Mouse (Mus musculus) CH12.LX (cell line): Measurements from ENCODE around the gene Ppp2r2c. TPM values are rescaled to one million over a fixed set of nuclear protein-coding genes. Genes with fewer than 3 reads are reported as not detected.

Source experiments
- DNase-seq: peaks from one replicate; pipeline ENCODE4 v3.0.0-alpha.2; 2013; ENCODE audit errors: extremely low read depth
- H3K27ac ChIP-seq: 2 replicates; pipeline ENCODE4 v1.5.1; 2012; ENCODE audit warnings: low read depth, mild to moderate bottlenecking, control low read depth, moderate library complexity; ENCODE audit not compliant: insufficient read depth
- H3K27me3 ChIP-seq: replicated peaks from 2 replicates; pipeline ENCODE3; 2012; ENCODE audit warnings: inconsistent platforms
- H3K36me3 ChIP-seq, 2 experiments: replicated peaks in 1 of 2; 2 replicates each; pipeline versions ENCODE3 to v1.6.1; 2012; ENCODE audit warnings: inconsistent platforms in 1 of 2, low read length in 1 of 2, mild to moderate bottlenecking in 1 of 2, mixed read lengths in 1 of 2, moderate library complexity in 1 of 2; ENCODE audit not compliant: control insufficient read depth in 1 of 2, insufficient read depth in 1 of 2
- H3K4me1 ChIP-seq, 2 experiments: 2 replicates each; pipeline ENCODE4 v1.6.1; 2012; ENCODE audit warnings: inconsistent platforms in 1 of 2, moderate library complexity in 1 of 2; ENCODE audit not compliant: insufficient read depth in 2 of 2, control insufficient read depth in 1 of 2
- H3K4me2 ChIP-seq: 2 replicates; pipeline ENCODE4 v1.6.1; 2012; ENCODE audit warnings: low read depth, mild to moderate bottlenecking, control low read depth; ENCODE audit not compliant: poor library complexity, insufficient read depth, severe bottlenecking
- H3K4me3 ChIP-seq, 3 experiments: fragments of 150-350 bp in 1 of 3; sonication (generic) in 1 of 3; replicated peaks in 1 of 3; 2 replicates each; pipeline versions ENCODE3 to v1.5.1; 2011 to 2012; ENCODE audit warnings: low read depth in 2 of 3, low read length in 2 of 3, mild to moderate bottlenecking in 2 of 3, moderate library complexity in 2 of 3, control low read depth in 1 of 3, improper control_type of control experiment in 1 of 3, inconsistent platforms in 1 of 3, mixed read lengths in 1 of 3; ENCODE audit not compliant: poor library complexity in 1 of 3
- H3K79me2 ChIP-seq: replicated peaks from 2 replicates; pipeline ENCODE4 v1.6.1; 2012; ENCODE audit warnings: mild to moderate bottlenecking, moderate library complexity; ENCODE audit not compliant: control insufficient read depth, poor library complexity, insufficient read depth, severe bottlenecking; ENCODE audit errors: extremely low read depth
- H3K9ac ChIP-seq: 2 replicates; pipeline ENCODE4 v1.6.1; 2012; ENCODE audit warnings: low read depth, mild to moderate bottlenecking, control low read depth, moderate library complexity; ENCODE audit not compliant: insufficient read depth
- H3K9me3 ChIP-seq: replicated peaks from 2 replicates; pipeline ENCODE3; 2012; ENCODE audit warnings: low read length, inconsistent platforms, mixed read lengths
- BHLHE40 ChIP-seq: IDR thresholded peaks from 2 replicates; pipeline ENCODE4 v1.6.1; 2011; ENCODE audit warnings: mild to moderate bottlenecking, low read depth, low read length, improper control_type of control experiment
- CHD1 ChIP-seq: IDR thresholded peaks from 2 replicates; pipeline ENCODE4 v1.6.1; 2012; ENCODE audit warnings: low read depth, low read length, improper control_type of control experiment, inconsistent platforms
- CHD2 ChIP-seq: IDR thresholded peaks from 2 replicates; pipeline ENCODE4 v1.6.1; 2011; ENCODE audit warnings: low read length, improper control_type of control experiment
- ELF1 ChIP-seq: IDR thresholded peaks from 2 replicates; pipeline ENCODE4 v1.6.1; 2014; ENCODE audit warnings: low read depth, mild to moderate bottlenecking, inconsistent platforms, low read length, improper control_type of control experiment
- ETS1 ChIP-seq: conservative IDR thresholded peaks from 2 replicates; pipeline ENCODE4 v1.6.1; 2012; ENCODE audit warnings: low read depth, mild to moderate bottlenecking, inconsistent platforms, low read length, improper control_type of control experiment, moderate library complexity
- GABPA ChIP-seq: IDR thresholded peaks from 2 replicates; pipeline ENCODE4 v1.6.1; 2012; ENCODE audit warnings: low read depth, low read length, improper control_type of control experiment, inconsistent platforms; ENCODE audit not compliant: insufficient replicate concordance
- IRF4 ChIP-seq: IDR thresholded peaks from 2 replicates; pipeline ENCODE4 v1.6.1; 2014; ENCODE audit warnings: low read depth, mild to moderate bottlenecking, inconsistent platforms, low read length, improper control_type of control experiment
- JUN ChIP-seq: IDR thresholded peaks from 2 replicates; pipeline ENCODE4 v1.6.1; 2011; ENCODE audit warnings: low read depth, mild to moderate bottlenecking, low read length, improper control_type of control experiment, moderate library complexity; ENCODE audit not compliant: insufficient read depth
- JUND ChIP-seq: conservative IDR thresholded peaks from 2 replicates; pipeline ENCODE4 v1.6.1; 2011; ENCODE audit warnings: low read depth, low read length, improper control_type of control experiment
- KAT2A ChIP-seq: IDR thresholded peaks from 2 replicates; pipeline ENCODE4 v1.6.1; 2012; ENCODE audit warnings: low read length, improper control_type of control experiment, inconsistent platforms; ENCODE audit not compliant: insufficient replicate concordance
- MAFK ChIP-seq: IDR thresholded peaks from 2 replicates; pipeline ENCODE4 v1.6.1; 2011; ENCODE audit warnings: low read length, improper control_type of control experiment; ENCODE audit not compliant: insufficient replicate concordance
- MEF2A ChIP-seq: IDR thresholded peaks from 2 replicates; pipeline ENCODE4 v1.6.1; 2014; ENCODE audit warnings: low read depth, mild to moderate bottlenecking, inconsistent platforms, low read length, improper control_type of control experiment, borderline replicate concordance
- MXI1 ChIP-seq: IDR thresholded peaks from 2 replicates; pipeline ENCODE4 v1.6.1; 2011; ENCODE audit warnings: mild to moderate bottlenecking, low read depth, low read length, improper control_type of control experiment
- NELFE ChIP-seq: IDR thresholded peaks from 2 replicates; pipeline ENCODE4 v1.6.1; 2011; ENCODE audit warnings: low read depth, low read length, improper control_type of control experiment
- NRF1 ChIP-seq: IDR thresholded peaks from 2 replicates; pipeline ENCODE4 v1.6.1; 2014; ENCODE audit warnings: low read depth, mild to moderate bottlenecking, inconsistent platforms, low read length, improper control_type of control experiment, moderate library complexity
- PAX5 ChIP-seq: IDR thresholded peaks from 2 replicates; pipeline ENCODE4 v1.6.1; 2012; ENCODE audit warnings: low read length, inconsistent platforms, mixed read lengths
- POLR2AphosphoS2 ChIP-seq: IDR thresholded peaks from 2 replicates; pipeline ENCODE4 v1.6.1; 2011; ENCODE audit warnings: low read depth, low read length, improper control_type of control experiment
- RAD21 ChIP-seq: IDR thresholded peaks from 2 replicates; pipeline ENCODE4 v1.6.1; 2011; ENCODE audit warnings: low read depth, mild to moderate bottlenecking, low read length, improper control_type of control experiment, moderate library complexity
- RCOR1 ChIP-seq: conservative IDR thresholded peaks from 2 replicates; pipeline ENCODE4 v1.6.1; 2012; ENCODE audit warnings: low read depth, mild to moderate bottlenecking, inconsistent platforms, low read length, improper control_type of control experiment
- TBP ChIP-seq: conservative IDR thresholded peaks from 2 replicates; pipeline ENCODE4 v1.6.1; 2011; ENCODE audit warnings: low read depth, low read length, improper control_type of control experiment
- TCF12 ChIP-seq: IDR thresholded peaks from 2 replicates; pipeline ENCODE4 v1.6.1; 2014; ENCODE audit warnings: low read depth, mild to moderate bottlenecking, inconsistent platforms, low read length, improper control_type of control experiment
- UBTF ChIP-seq: IDR thresholded peaks from 2 replicates; pipeline ENCODE4 v1.6.1; 2012; ENCODE audit warnings: low read depth, mild to moderate bottlenecking, inconsistent platforms, low read length, improper control_type of control experiment, moderate library complexity
- USF1 ChIP-seq: IDR thresholded peaks from 2 replicates; pipeline ENCODE4 v1.6.1; 2014; ENCODE audit warnings: low read depth, mild to moderate bottlenecking, inconsistent platforms, low read length, improper control_type of control experiment
- ZKSCAN1 ChIP-seq: IDR thresholded peaks from 2 replicates; pipeline ENCODE4 v1.6.1; 2012; ENCODE audit warnings: low read depth, inconsistent platforms, low read length, improper control_type of control experiment, borderline replicate concordance
- ZMIZ1 ChIP-seq: IDR thresholded peaks from 2 replicates; pipeline ENCODE4 v1.6.1; 2012; ENCODE audit warnings: low read depth, mild to moderate bottlenecking, inconsistent platforms, low read length, improper control_type of control experiment
- ZNF384 ChIP-seq: IDR thresholded peaks from 2 replicates; pipeline ENCODE4 v1.6.1; 2012; ENCODE audit warnings: low read depth, low read length, improper control_type of control experiment, inconsistent platforms
- dilution Hi-C: fragments of 300-500 bp; cut with MboI; formaldehyde crosslinking; loops from 2 replicates; pipeline ENCODE4 v1.14.3; 2020; ENCODE audit warnings: low sequenced_read_pairs; ENCODE audit not compliant: extremely low pct_unique_long_range_greater_than_20kb, extremely low pct_ligation_motif_present
- in situ Hi-C: fragments of 300-500 bp; cut with MboI; formaldehyde crosslinking; loops from 3 replicates; pipeline ENCODE4 v1.14.3; 2019; ENCODE audit warnings: low sequenced_read_pairs, low pct_ligation_motif_present, low pct_unique_long_range_greater_than_20kb, mixed read lengths
- polyA plus RNA-seq: library from polyadenylated mRNA; unstranded; fragments of >175 nt; gene quantifications from 2 replicates; pipeline ENCODE4 v1.2.1, GENCODE M21; 2012; ENCODE audit warnings: low read depth; ENCODE audit not compliant: insufficient read length
- total RNA-seq, 2 experiments: library from RNA; depleted of rRNA; stranded (reverse); fragments of 300-350 nt in 1 of 2; fragments of >200 nt in 1 of 2; gene quantifications; 2 replicates each; pipeline ENCODE4 v1.2.3; 2012 to 2014

The Ppp2r2c gene
- total and polyA plus RNA-seq, 3 experiments: 0.07 to 0.21 TPM; not detected in 1

- dilution Hi-C loops: no loop called here
- peaks cover 90% of the 10 kb centered on the region for H3K27me3 ChIP-seq
These were observed 39.4 kb downstream of the Ppp2r2c start for GRCm38 (mm10) chr5:36907695-36908094.

GRCm38 (mm10) chr5:36909545-36909944 lies 41.2 kb downstream of the Ppp2r2c start:
- Histone ChIP-seq H3K4me3 (no peak overlapping the region), H3K9me3 (no peaks in the 10 kb centered on the region), H3K4me2 (no peak overlapping the region), H3K36me3 (no peaks in the 10 kb centered on the region), H3K79me2 (no peaks in the 10 kb centered on the region), H3K27me3 (peaks cover 93% of the 10 kb centered on the region), H3K9ac (no peak overlapping the region), H3K27ac (no peak overlapping the region), H3K4me1 (peaks cover 0 to 23% of the 10 kb centered on the region in 2 experiments; a peak in 2 of 4 replicates)
- in situ Hi-C loops: no loop called here
- no peak for TF ChIP-seq MEF2A
- no peak for TF ChIP-seq MAFK
- no peak for TF ChIP-seq BHLHE40
- no peak for TF ChIP-seq UBTF
- no peak for TF ChIP-seq RCOR1
- TF ChIP-seq MXI1: no peak
- no peak for TF ChIP-seq ETS1
- TF ChIP-seq JUND: no peak
- no peak for TF ChIP-seq TCF12
- no peak for TF ChIP-seq USF1
- no peak for TF ChIP-seq GABPA
- TF ChIP-seq ZNF384: no peak
- TF ChIP-seq ELF1: no peak
- TF ChIP-seq ZMIZ1: no peak
- TF ChIP-seq ZKSCAN1: no peak
- TF ChIP-seq PAX5: no peak
- TF ChIP-seq POLR2AphosphoS2: no peak
- no peak for TF ChIP-seq NELFE
- TF ChIP-seq KAT2A: no peak
- DNase-seq: no peak
- dilution Hi-C loops: no loop called here

More at GRCm38 (mm10) chr5:36907695-36908094, 39.4 kb downstream of the Ppp2r2c start:
- no peak for DNase-seq
- H3K79me2 ChIP-seq: no peaks in the 10 kb centered on the region
- no peak overlapping the region for H3K4me2 ChIP-seq
- TF ChIP-seq ZMIZ1 (no peak), NRF1 (no peak), PAX5 (no peak), IRF4 (no peak), JUN (no peak), MEF2A (no peak), RAD21 (no peak), TBP (no peak), ELF1 (no peak), MAFK (no peak), POLR2AphosphoS2 (no peak), KAT2A (no peak), ZKSCAN1 (no peak), ZNF384 (no peak), CHD1 (no peak), CHD2 (no peak), ETS1 (no peak)
- H3K4me1 ChIP-seq: peaks cover 0 to 27% of the 10 kb centered on the region in 2 experiments; a peak in 2 of 4 replicates
- H3K36me3 ChIP-seq: no peaks in the 10 kb centered on the region
- in situ Hi-C loops: no loop called here
- no peak overlapping the region for H3K4me3 ChIP-seq
- H3K27ac ChIP-seq: no peak overlapping the region
- H3K9ac ChIP-seq: no peak overlapping the region
- H3K9me3 ChIP-seq: peaks cover 4% of the 10 kb centered on the region
